Mouse (Mus musculus) kidney, postnatal 25 days (tissue): ENCODE measurements around the gene Btbd35f10.
"Not testable (repeated sequence)": the region's sequence is repeated elsewhere in the genome, so short reads cannot be mapped to it uniquely, and the experiment has no call there.

Source experiments
- DNase-seq, 2 experiments: peaks; one replicate each; pipeline ENCODE4 v3.0.0; 2021; ENCODE audit warnings: mixed read lengths in 2 of 2

Btbd35f10 gene

GRCm38 (mm10) chrX:3752785-3753184, at the start of gene Btbd35f10:
Gene Btbd35f10, minus strand, starts transcription at chrX:3752885.
- DNase-seq: not testable (repeated sequence)
